Mouse (Mus musculus): ENCODE data around the gene Yy1. TPM values are rescaled to one million over a fixed set of nuclear protein-coding genes. Genes with fewer than 3 reads are reported as not detected.

The Yy1 gene
- polyA plus RNA-seq, 1 experiment from 2014 or later, result 13.5 TPM

- Histone ChIP-seq H3K27me3 (no peaks in the 10 kb centered on the region), H3K4me3 (no peak overlapping the region), H3K27ac (no peak overlapping the region), H3K4me2 (no peak overlapping the region), H3K36me3 (peaks cover 32% of the 10 kb centered on the region), H3K4me1 (replicated peaks) (peaks cover 8% of the 10 kb centered on the region; the same call in 1 of the 2 replicates), H3K9me3 (no peaks in the 10 kb centered on the region), H3K9ac (no peak overlapping the region)
- WGBS, result 94% methylated on average over 6 of the region's 6 CpGs
- no peak for ATAC-seq (ENCODE audit: low FRiP score)
Observed at GRCm38 (mm10) chr12:108814470-108814869, 21.7 kb downstream of the Yy1 start.

DNA sequence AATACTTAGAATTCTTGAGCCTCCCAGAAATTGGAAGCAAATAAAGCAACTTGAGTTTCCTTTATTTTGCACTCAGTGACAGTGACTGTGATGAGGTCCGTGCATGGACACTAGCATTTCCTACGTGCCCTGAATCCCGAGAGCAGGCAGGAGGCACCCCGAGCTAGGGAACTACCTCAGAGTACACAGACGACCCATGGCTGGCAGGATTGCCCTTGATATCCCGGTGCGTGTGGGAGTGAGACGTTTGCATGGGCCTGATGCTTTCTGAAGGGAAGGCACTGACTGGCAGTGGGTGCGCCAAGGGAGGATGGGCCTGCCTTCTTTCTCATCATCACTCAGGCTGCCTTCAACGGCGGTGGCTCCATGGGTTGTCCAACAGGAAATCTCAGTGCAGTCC, 23.8 kb downstream of the Yy1 start:
- no peak overlapping the region for H3K4me3 ChIP-seq
- H3K9me3 ChIP-seq, result no peaks in the 10 kb centered on the region
- H3K36me3 ChIP-seq, result peaks cover 30% of the 10 kb centered on the region
- no peak overlapping the region for H3K9ac ChIP-seq
- no peak overlapping the region for H3K4me2 ChIP-seq
- 0 out of 2 replicates have a peak, but pooled peaks cover 3% of the 10 kb centered on the region for H3K4me1 ChIP-seq (replicated peaks)
- no peak for ATAC-seq (ENCODE audit: low FRiP score)
- no peak overlapping the region for H3K27ac ChIP-seq
- no peaks in the 10 kb centered on the region for H3K27me3 ChIP-seq
- 85% methylated on average over 11 of the region's 11 CpGs for WGBS

DNA sequence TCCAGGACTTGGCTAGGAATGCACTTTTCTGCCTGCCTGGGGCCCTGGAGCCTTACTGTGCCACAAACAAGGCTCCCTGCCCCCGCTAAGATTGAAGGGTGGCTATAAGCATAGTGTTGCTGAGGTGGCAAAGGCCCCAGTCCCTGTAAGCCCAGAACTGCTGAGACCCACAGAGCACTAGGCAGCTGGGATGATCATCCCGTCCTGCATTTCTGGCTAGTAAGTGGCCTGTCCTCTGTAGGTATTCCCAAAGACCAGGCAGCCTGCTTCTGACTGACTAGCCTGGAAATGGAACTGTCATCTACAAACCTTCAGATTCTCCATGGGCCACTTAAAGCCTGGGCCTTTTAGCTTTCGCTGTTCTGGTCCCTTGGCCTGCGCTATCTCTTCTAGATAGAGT, 27.7 kb downstream of the Yy1 start:
- no peak overlapping the region for H3K4me2 ChIP-seq
- no peaks in the 10 kb centered on the region for H3K9me3 ChIP-seq
- 94% methylated on average over 4 of the region's 4 CpGs for WGBS
- no peaks in the 10 kb centered on the region for H3K27me3 ChIP-seq
- H3K4me1 ChIP-seq (replicated peaks), result no peaks in the 10 kb centered on the region
- H3K27ac ChIP-seq, result no peak overlapping the region
- no peak overlapping the region for H3K4me3 ChIP-seq
- no peak for ATAC-seq (ENCODE audit: low FRiP score)
- H3K9ac ChIP-seq, result no peak overlapping the region; the same call in 1 of the 2 replicates
- H3K36me3 ChIP-seq, result peaks cover 24% of the 10 kb centered on the region

GRCm38 (mm10) chr12:108823036-108823435, 30.3 kb downstream of the Yy1 start:
- Histone ChIP-seq H3K27me3 (no peaks in the 10 kb centered on the region), H3K9ac (no peak overlapping the region), H3K36me3 (peaks cover 33% of the 10 kb centered on the region), H3K4me3 (no peak overlapping the region), H3K4me2 (no peak overlapping the region), H3K4me1 (replicated peaks) (no peaks in the 10 kb centered on the region), H3K27ac (no peak overlapping the region), H3K9me3 (no peaks in the 10 kb centered on the region)
- no peak for ATAC-seq (ENCODE audit: low FRiP score)
- WGBS, result 78% methylated on average over 8 of the region's 8 CpGs

- Histone ChIP-seq H3K4me2 (no peak overlapping the region), H3K27me3 (no peaks in the 10 kb centered on the region), H3K36me3 (peaks cover 32% of the 10 kb centered on the region), H3K9me3 (no peaks in the 10 kb centered on the region), H3K4me1 (replicated peaks) (no peaks in the 10 kb centered on the region), H3K4me3 (no peak overlapping the region), H3K27ac (no peak overlapping the region), H3K9ac (no peak overlapping the region)
- no peak for ATAC-seq (ENCODE audit: low FRiP score)
- 94% methylated on average over 15 of the region's 15 CpGs for WGBS
Observed at GRCm38 (mm10) chr12:108824225-108824874, 31.6 kb downstream of the Yy1 start.

GRCm38 (mm10) chr12:108825561-108826224, 32.9 kb downstream of the Yy1 start:
- no peak overlapping the region for H3K4me2 ChIP-seq
- no peaks in the 10 kb centered on the region for H3K9me3 ChIP-seq
- no peaks in the 10 kb centered on the region for H3K4me1 ChIP-seq (replicated peaks)
- no peak overlapping the region for H3K27ac ChIP-seq
- H3K9ac ChIP-seq, result no peak overlapping the region
- peaks cover 32% of the 10 kb centered on the region for H3K36me3 ChIP-seq
- H3K27me3 ChIP-seq, result no peaks in the 10 kb centered on the region
- WGBS, result 93% methylated on average over 13 of the region's 13 CpGs
- no peak for ATAC-seq (ENCODE audit: low FRiP score)
- no peak overlapping the region for H3K4me3 ChIP-seq

- ATAC-seq (ENCODE audit: low FRiP score), result no peak
- H3K9ac ChIP-seq, result no peak overlapping the region
Observed at GRCm38 (mm10) chr12:108826282-108826957, 33.6 kb downstream of the Yy1 start.

DNA sequence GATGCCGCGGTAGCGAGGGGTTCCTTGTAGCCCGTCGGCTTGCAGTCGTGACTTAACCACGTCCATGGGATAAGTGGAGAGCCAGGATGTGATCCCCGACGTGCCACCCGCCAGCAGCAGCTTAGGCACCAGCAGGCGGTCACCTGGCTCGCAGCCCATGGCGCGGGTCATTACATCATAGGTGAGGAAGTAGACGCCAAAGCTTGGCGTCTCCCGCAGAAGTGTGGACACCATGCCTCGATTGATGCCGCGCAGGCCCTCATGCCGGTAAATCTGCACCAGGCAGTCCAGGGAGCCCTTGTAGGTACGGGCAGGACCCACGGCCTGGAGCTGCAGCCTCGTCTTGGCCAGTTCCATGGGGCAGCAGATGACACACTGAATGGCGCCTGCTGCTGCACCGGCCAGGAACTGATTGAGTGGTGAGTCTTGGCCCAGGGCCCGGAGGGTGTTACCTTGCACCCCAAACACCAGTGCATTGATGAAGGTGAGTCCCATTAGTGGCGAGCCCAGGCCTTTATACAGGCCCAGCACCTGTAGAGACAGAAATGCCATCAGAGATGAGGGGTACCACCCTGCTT, 34.3 kb downstream of the Yy1 start:
- Histone ChIP-seq H3K9ac (no peak overlapping the region), H3K4me3 (no peak overlapping the region), H3K36me3 (peaks cover 32% of the 10 kb centered on the region), H3K4me1 (replicated peaks) (peaks cover 4% of the 10 kb centered on the region), H3K27ac (no peak overlapping the region), H3K27me3 (no peaks in the 10 kb centered on the region), H3K9me3 (no peaks in the 10 kb centered on the region), H3K4me2 (no peak overlapping the region)
- ATAC-seq (ENCODE audit: low FRiP score), result no peak
- WGBS, result 96% methylated on average over 28 of the region's 28 CpGs

More at GRCm38 (mm10) chr12:108826282-108826957, 33.6 kb downstream of the Yy1 start:
- no peaks in the 10 kb centered on the region for H3K27me3 ChIP-seq
- H3K27ac ChIP-seq, result no peak overlapping the region
- H3K4me1 ChIP-seq (replicated peaks), result no peaks in the 10 kb centered on the region
- no peaks in the 10 kb centered on the region for H3K9me3 ChIP-seq
- H3K4me2 ChIP-seq, result no peak overlapping the region
- H3K36me3 ChIP-seq, result peaks cover 32% of the 10 kb centered on the region
- no peak overlapping the region for H3K4me3 ChIP-seq
- 95% methylated on average over 19 of the region's 19 CpGs for WGBS

GRCm38 (mm10) chr12:108827641-108828040, 34.9 kb downstream of the Yy1 start:
- Histone ChIP-seq H3K9me3 (no peaks in the 10 kb centered on the region), H3K4me1 (replicated peaks) (peaks cover 10% of the 10 kb centered on the region), H3K4me3 (no peak overlapping the region), H3K4me2 (no peak overlapping the region), H3K9ac (no peak overlapping the region), H3K27me3 (no peaks in the 10 kb centered on the region), H3K27ac (no peak overlapping the region), H3K36me3 (peaks cover 32% of the 10 kb centered on the region)
- no peak for ATAC-seq (ENCODE audit: low FRiP score)
- WGBS, result 96% methylated on average over 6 of the region's 6 CpGs

- peaks cover 2% of the 10 kb centered on the region; the same call in 1 of the 2 replicates for H3K27me3 ChIP-seq
- no peak for ATAC-seq (ENCODE audit: low FRiP score)
- WGBS, result 89% methylated on average over 5 of the region's 5 CpGs
- peaks cover 28% of the 10 kb centered on the region for H3K4me1 ChIP-seq (replicated peaks)
- H3K4me2 ChIP-seq, result no peak overlapping the region
- no peak overlapping the region for H3K27ac ChIP-seq
- no peak overlapping the region for H3K9ac ChIP-seq
- no peaks in the 10 kb centered on the region for H3K9me3 ChIP-seq
- H3K4me3 ChIP-seq, result no peak overlapping the region
- peaks cover 32% of the 10 kb centered on the region for H3K36me3 ChIP-seq
Observed at GRCm38 (mm10) chr12:108829636-108830035, 36.9 kb downstream of the Yy1 start.

DNA sequence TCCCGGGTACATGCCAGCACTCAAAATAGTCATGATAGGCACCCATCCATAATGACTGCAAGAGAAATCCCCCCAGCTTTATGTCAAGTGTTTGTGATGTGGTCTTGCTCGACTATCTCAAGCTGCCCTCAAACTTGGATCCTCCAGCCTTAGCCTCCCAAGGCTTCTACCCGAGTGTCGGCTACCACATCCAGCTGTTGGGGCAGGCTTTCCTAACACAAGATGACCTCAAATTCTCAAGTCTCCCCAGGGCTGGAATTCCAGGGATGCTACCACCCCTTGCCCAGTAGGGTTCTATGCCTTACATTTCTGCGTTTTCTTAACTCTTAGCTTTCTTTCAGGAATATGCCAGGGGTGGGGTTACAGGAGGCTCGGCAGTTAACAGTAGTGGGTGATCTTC, 37.6 kb downstream of the Yy1 start:
- H3K27ac ChIP-seq, result no peak overlapping the region
- H3K9me3 ChIP-seq, result no peaks in the 10 kb centered on the region
- no peak overlapping the region for H3K4me2 ChIP-seq
- no peak for ATAC-seq (ENCODE audit: low FRiP score)
- H3K4me3 ChIP-seq, result no peak overlapping the region
- 86% methylated on average over 6 of the region's 6 CpGs for WGBS
- H3K27me3 ChIP-seq, result peaks cover 5% of the 10 kb centered on the region; the same call in 1 of the 2 replicates
- H3K4me1 ChIP-seq (replicated peaks), result peaks cover 36% of the 10 kb centered on the region
- H3K36me3 ChIP-seq, result peaks cover 29% of the 10 kb centered on the region
- no peak overlapping the region for H3K9ac ChIP-seq

DNA sequence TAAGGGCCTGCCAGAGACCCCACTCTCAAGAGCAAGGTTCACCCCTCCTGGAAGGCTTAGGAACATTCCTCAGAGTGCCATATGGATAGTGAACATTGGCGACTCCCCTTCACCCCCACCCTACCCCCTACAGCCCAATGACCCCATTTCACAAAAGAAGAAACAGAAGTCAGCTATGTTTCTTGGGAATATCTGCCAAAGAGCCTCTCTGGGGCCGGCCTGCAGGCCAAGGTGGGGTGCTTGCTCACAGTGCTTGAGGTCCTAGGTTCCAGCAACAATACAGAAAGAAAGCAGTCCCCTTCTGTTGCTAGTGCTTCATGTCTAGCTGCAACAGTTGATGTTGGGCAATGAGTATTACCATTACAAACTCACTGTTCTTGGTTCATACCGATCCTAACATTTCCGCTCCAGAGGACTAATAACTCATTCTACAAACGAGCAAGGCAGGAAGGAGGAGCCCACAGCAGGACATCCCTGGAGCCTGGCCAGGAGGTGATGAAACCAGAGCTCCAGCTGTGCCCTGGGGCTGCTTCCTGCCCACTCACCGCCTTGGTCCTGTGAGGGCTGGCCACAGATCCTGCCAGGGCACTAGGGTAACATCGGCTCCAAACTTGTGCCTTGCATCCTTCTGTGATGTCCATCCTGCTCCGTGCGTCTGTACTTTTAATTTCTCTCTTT, 39.3 kb downstream of the Yy1 start:
- H3K4me3 ChIP-seq, result no peak overlapping the region
- H3K36me3 ChIP-seq, result peaks cover 12% of the 10 kb centered on the region
- H3K27ac ChIP-seq, result no peak overlapping the region
- WGBS, result 67% methylated on average over 9 of the region's 9 CpGs
- no peak for ATAC-seq (ENCODE audit: low FRiP score)
- H3K27me3 ChIP-seq, result peaks cover 5% of the 10 kb centered on the region; the same call in 1 of the 2 replicates
- H3K9ac ChIP-seq, result peak overlapping the region; percentile 55
- H3K4me1 ChIP-seq (replicated peaks), result peaks cover 47% of the 10 kb centered on the region
- no peak overlapping the region for H3K4me2 ChIP-seq
- no peaks in the 10 kb centered on the region for H3K9me3 ChIP-seq

Measured in hindbrain, embryonic 13.5 days (tissue).